Mouse (Mus musculus) adrenal gland, postnatal 36 days (tissue): ENCODE results near the gene Acot7. TPM values are rescaled to one million over a fixed set of nuclear protein-coding genes. Genes with fewer than 3 reads are reported as not detected.

ENCODE experiments used
- DNase-seq, 2 experiments: peaks; one replicate each; pipeline ENCODE4 v3.0.0; 2021; ENCODE audit warnings: mixed read lengths in 1 of 2
- total RNA-seq, 2 experiments: library from RNA; stranded (reverse); gene quantifications; 2 replicates each; pipeline ENCODE4 v1.2.3; 2021

Acot7 gene
- total RNA-seq, 2 experiments from 2014 or later: 37.1 to 53.6 TPM

DNA sequence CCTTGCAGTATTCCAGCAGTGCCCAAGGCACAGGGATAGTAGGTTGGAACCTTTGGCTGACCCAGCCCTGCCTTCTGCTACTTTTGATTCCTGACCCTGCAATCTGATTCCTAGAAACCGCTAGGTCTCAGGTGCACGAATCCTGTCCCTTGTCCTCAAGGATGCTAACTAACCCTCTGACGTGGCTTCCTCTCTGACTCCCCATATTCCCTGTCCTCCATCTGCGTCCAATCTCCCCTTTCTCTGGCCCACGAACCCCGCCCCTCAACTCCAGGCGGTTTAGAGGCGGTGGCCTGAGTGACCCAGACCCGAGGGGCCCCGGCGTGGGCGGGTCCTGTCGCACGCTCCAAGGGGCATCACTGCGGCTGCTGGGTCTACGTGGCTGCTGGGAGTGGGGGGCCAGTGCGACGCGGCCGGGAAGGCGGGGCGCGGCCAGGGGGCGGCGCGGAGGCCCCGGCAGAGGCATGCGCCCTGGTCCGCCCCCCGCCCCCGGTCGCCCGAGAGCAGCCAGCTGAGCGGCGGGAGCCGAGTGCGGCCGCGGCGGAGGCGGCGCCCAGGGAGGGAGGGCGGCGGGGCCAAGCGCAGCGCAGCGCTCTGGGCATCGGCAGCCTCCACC lies 95.8 kb downstream of the Acot7 start, which contains the start of gene Gpr153:
Gene Gpr153 (plus strand): TSS at position 612 of the 616 bp plus-strand sequence.
- peak; percentile 47 to 72 for DNase-seq

DNA sequence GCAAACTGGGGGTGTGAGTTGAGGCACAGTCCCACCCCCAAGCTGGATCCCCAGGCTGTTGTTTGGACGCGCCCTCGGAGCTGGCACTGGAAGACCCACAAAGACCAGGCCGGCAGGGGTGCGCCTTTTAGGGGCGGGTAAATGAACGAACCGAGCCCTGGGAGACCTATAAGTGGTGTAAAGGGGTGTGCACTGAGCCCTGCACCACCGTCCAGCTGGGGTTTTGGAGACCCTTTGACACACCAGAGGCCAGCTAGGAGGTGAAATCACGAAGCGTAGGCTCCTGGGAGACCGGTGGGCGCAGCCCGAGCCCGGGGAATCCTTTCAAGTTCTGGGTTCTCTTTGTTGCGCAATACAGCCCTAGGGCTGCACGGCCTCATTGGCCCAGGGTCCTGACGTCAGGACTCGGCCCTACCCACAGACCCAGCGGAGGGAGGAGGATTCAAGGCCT lies 96.8 kb downstream of the Acot7 start:
- no peak for DNase-seq

DNA sequence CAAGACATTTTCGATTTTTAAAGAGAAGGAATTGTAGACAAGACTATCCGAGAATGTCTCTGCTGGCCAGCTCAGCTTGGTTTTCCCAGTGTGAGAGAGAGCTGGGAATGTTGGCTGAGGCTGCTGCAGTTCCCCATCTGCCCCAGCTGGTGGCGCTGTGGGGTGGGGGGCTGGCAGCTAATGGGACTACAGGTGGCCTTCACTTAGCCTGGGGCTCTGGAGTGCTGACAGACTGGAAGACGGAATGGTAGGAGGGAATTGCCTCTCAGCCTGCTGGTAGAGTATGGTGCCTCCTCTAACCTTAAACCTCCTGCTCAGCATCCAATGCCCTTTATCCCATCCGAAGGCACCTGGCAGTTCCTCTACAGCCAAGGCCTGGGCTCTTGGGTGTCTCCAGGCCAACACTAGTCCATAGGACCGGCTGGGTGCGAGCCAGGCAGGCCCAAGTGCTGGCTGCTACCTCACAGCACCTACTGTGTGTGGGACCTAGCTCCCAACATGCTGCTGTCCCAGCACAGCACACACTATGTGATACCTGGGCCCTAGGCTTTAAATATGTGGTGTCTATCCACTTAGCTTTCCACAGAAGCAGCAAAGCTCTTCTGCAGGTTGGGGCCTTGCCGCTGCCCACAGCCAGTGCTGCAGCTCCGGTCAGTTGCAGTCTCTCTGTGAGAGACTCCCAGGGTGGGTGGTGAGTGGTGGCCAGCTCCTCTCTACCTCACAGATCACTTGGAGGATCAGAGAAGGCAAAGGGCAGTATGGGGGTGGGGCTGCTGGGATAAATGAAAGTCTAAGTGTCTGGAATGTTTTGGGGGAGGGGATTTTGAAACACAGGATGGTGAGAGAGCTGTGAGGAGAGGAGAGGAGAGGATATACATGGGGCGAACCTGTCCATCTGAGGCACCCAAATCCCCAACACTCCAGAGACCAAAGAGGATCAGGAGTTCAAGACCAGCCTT lies 98.7 kb downstream of the Acot7 start:
- peak in 1 of 2 experiments; percentile 49 for DNase-seq

DNA sequence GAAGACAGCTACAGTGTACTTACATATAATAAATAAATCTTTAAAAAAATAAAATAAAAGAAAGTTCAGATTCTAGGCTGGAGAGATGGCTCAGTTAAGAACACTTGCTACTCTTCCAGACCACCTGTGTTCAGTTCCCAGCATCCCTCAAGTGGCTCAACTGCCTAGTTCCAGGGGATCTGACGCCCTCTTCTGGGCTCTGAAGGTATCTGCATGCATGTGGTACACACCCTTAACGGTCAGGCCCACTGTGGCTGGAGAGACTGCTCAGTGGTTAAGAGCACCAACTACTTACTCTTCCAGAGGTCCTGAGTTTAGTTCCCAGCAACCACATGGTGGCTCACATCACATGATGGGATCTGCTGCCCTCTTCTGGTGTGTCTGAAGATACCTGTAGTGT lies 100.0 kb downstream of the Acot7 start:
- no peak for DNase-seq

DNA sequence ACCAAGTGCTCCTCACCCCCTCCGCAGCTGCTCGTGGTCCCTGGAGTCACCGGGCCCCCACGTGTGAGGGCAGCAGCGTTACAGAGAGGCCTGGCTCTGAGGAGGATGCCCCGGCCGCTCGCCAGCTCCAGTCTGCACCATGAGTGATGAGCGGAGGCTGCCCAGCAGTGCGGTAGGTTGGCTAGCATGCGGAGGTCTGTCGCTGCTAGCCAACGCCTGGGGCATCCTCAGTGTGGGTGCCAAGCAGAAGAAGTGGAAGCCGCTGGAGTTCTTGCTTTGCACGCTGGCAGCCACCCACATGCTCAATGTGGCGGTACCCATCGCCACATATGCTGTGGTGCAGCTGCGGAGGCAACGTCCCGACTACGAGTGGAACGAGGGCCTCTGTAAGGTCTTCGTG lies 101.1 kb downstream of the Acot7 start:
- no peak for DNase-seq

DNA sequence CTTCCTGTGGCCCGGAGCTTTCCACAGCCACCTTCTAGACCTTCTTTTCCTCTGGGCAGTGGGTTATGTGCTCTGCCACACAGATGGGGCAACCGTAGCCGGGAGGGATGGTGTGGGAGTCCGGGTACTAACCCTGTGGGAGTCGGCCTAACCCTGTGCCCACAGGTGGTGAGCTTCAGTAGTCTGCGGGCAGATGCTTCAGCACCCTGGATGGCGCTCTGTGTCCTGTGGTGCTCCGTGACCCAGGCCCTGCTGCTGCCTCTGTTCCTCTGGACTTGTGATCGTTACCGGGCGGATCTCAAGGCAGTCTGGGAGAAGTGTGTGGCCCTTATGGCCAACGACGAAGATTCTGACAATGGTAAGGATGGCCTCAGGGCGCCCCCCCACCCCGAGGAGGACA lies 103.7 kb downstream of the Acot7 start:
- no peak for DNase-seq

DNA sequence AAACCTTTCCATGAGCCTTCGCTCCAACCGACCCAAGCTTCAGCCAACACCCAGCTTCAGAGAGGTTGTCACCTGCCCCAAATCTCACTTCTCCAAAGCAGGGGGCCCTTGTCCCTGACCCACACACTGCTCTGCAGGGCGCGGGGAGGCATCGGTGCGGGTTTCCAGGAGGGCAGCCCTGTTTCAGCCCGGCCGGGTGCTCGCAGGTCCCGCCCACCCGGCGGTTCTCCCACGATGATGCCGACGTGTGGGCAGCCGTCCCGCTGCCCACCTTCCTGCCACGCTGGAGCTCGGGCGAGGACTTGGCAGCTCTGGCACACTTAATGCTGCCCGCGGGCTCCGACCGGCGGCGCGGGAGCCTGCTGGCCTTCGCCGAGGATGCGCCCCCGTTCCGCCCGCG lies 104.8 kb downstream of the Acot7 start:
- no peak for DNase-seq

DNA sequence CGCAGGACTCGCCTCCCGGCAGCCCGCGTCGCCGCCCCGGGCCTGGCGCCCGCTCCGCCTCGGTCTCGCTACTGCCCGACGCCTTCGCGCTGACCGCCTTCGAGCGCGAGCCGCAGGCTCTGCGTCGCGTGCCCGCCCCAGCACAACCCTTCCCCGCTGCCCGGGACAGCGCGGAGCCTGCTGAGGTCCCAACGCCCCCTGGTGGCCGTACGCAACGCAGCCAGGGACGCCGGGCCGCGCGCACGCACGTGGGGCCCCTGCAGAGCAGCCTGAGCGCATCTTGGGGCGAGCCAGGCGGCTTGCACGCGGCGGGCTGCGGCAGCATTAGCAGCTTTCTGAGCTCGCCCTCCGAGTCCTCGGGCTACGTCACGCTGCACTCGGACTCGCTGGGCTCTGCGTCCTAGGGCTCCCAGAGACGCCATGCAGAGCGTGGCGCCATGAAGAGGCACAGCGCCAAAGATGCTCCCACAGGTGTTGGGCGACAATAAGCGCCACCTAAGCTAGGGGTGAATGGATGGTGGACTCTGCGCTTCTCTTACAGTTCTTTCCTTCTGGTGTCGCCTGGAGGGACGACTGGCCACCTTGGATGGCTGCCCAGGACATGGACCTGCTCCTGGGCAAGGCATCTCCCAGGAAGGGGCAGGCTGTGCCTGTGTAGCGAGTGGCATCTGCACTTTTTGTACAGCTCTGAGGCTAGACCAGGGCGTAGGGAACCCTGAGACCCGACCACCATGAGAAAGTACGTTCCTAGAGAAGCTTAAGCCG lies 105.4 kb downstream of the Acot7 start:
- DNase-seq: peak; percentile 92 to 94

DNA sequence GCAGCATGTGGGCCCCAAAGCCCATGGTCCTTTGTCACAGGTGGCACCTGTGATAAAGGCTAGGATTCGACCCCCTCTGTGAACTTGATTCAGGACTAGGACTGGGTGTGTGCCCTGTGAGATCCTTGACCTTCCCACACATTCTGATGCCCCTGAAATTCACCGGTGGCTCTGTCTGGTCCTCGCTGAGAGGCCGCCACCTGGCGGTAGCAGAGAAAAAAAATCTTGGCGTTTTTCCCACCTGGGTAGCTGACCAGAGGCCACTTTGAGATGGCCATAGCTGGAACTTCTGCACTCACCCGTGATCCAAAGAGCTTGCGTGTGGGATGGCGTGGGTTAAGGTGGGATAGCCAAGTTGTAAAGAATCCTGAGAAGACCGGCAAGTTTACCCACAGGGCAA lies 107.6 kb downstream of the Acot7 start:
- DNase-seq: peak; percentile 64 to 73

DNA sequence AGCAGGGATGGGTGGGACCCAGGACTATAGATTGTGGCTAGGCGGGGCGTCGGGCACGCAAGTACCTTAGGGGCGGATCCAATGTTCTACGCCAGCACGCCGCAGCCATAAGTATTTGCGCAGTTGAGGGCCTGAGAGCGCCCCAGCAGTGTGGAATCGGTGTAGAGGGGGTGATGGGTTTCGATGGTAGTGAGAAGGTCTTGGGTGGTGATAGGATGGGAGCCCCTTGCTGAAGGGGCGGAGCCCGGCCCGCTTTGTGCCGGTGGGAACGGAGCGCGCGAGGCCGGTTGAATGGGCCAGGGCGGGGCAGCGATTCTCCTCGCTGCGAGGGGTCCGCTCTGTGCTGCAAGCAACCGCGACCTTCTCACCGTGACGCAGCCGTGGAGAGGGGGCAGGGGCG lies 108.2 kb downstream of the Acot7 start:
- DNase-seq: no peak

DNA sequence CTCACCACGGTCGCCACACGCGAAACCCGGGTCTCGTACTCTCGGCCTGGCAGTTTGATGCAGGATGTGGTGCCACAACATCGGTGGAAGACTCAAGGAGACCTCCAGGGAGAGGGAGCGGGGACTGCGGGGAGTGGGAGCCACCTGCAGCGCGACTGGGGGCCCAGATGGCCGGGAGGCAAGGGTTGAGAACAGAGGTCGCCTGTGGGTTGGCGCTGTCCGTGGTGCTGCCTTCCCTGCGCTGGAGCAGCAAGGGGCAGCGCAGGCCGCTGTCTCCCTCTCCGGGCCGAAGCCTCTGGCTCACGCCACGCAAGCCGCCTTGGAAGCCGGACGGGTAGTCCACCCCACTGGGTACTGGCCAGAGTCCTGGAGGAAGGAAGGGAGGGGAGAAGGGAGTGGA lies 109.0 kb downstream of the Acot7 start:
- peak; percentile 83 to 88 for DNase-seq

DNA sequence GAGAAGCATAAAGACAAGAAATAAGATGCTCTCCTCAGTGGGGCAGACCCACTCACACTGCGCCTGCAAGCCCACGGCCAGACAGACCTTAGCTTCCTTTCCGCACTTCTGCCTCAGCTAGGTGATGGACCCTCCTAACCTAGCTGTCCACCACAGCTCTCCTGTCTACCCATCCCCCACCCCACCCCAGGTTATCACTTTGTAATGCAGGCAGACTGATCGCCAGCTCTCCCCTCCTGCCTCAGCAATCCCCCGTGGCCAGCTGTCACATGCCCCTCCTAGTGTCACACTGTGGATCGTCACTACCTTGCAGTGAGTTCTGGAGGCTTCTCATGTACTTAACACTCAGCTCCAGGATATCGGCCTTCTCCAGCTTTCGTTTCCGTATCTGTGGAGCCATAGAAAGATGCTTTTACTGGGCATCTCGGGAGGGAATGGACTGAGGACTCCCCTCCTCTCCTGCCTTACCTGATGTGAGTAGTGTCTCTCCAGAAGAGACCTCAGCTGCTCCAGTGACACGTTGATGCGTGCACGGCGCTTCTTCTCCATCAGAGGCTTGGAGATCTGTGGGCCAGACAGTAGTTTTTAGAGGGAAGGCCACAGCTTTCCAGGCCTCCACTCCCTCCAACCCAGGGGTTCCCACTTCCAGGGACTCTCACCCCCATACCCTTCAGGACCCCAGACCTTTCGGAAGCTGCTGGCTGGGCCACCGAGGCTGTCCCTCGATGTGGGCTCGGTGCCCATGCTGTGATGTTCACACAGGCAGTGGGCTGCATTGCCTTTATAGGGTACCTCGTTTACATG lies 109.6 kb downstream of the Acot7 start:
- DNase-seq: no peak

DNA sequence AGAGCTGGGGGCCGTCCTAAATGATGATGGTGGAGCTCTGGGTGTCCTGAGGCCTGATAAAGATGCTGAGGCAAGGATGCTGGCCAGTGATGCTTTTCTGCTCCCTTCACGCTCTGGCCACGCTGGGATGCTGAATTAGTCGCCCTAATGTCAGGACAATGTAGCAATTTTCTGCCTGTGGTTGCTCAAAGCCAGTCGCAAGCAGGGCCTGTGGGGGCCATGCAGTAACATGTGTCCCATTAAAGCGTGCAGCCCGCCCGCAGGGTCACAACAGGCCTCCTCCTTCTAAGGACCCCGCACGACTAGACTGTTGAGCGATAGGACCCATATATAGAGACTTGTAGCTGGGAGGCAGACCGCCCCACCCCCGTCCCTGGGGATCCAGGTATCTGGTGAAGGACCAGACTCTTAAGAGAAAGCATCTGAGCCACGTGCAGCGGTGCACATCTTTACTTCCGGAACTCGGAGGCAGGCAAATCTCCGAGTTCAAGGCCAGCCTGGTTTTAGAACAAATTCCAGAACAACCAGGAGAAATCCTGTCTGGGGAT lies 110.5 kb downstream of the Acot7 start:
- DNase-seq: no peak

DNA sequence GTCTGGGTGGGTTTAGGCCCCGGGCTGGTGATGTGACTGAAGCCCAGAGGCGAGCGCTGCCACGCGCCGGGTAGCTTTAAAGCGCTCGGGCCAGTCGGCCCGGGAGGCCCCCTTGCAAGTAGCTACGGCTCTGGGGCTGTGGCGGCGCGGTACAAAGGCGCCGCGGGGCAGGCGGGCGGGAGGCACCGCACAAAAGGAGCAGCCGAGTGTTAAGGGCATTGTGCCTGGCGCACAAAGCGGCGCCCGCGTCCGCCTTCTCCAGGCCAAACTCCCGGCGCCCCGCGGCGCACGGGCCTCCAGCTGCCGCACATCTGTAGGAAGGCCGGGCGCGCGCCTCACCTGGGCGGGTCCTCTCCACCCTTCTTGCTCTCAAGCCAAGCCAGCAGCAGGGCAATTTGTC lies 112.5 kb downstream of the Acot7 start:
- no peak for DNase-seq

DNA sequence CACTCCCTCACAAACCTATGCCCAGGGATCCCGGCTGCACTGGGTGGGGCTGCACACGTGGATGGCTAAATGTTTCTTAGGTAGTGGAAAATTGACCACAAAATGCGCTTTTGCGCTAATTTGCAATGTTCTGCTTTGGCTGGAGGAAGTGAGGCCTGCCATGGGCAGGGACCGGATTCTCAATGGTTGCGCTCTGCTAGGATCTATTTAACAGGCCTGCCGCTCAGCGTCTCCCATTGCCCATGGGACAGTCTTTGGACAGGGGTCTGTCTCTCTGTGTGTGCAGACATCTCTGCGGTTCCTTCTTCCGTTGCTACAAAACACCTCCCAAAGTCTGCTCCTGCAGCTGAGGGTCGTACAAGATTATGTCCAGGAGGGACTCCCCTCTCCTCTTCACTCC lies 113.1 kb downstream of the Acot7 start:
- no peak for DNase-seq

DNA sequence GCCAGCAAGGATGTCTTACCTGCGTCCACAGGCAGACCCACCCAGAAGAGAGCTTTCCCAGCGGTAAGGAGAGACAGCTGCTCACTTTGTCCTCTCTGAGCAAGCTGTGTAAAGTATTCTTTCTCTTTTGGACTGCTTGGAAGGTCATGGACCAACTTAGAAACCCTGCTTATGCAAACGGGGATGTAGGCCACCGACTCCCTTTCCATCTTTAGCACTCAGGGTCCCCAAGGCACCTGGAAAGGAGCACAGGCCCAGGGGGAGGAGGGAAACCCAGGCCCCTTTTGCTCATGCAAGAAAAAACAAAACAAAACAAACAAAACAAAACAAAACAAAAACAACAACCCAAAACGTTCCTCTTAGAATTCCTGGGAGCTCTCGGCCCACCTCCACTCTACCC lies 113.6 kb downstream of the Acot7 start, which contains the start of gene Hes3:
Gene Hes3 (minus strand): TSS at position 101 of the 400 bp plus-strand sequence.
- DNase-seq: no peak

DNA sequence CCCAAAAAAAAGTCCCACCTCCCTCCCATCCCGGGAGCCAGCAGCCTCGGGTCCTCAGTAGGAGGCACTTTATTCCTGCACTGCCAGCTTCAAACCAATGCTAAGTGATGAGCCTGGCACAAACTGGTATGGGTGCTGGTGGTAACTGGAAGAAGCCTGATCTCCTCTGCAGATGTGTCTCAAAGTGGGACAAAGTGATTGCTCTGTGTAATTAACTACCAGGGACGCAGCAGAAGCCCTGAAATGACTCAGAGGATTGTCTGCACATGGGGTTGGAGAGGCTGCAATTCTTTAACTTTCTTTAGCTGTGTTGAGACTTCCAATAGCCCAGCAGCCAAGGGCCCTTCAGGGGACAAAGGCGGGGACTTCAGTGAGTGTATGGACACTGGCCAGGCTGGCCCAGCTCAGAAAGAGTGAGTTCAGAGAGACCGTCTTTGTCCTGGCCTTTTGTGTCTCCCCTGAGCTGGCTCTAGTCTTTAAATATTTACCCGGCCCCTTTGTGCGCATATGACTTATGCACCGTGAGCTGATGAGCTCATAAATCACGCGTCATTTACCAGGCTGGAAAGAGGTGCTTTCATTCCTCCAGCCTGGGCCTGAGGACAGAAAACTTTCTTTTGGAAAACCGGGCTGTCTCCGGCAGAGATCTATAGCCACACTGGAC lies 114.3 kb downstream of the Acot7 start:
- no peak for DNase-seq

DNA sequence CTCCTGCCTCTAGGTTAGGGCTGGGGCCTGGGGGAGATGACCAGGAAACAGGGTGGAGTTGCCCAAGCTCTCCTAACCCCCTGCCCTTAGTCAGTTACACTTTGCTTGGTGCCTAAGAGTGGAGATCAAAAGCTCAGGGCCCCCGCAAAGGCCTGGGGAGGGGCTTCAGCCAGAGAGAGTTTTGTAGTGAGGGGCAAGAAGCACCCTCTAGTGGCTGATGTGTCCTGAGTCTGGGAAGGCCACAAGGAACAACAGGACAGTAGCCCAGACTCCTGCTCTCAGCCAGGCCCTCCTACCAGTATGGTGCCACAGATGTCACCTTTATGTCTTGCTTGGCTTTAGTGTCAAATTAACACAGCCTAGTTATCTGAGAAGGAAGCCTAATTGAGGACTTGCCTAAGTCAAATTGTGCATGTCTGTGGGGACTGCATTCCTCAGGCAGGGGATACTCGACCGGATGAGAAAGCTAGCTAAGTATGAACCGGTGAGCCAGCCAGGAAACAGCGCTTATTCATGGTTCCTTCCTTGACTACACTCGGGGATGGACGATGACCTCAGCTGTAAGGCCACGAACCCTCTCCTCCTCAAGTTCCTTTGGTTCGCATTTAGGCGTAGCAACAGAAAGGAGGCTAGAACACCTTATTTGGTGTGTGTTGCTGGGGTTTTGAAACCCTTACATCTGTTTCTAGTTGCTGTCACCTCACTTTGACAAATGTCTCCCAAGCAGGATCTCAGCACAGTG lies 116.4 kb downstream of the Acot7 start:
- no peak for DNase-seq

DNA sequence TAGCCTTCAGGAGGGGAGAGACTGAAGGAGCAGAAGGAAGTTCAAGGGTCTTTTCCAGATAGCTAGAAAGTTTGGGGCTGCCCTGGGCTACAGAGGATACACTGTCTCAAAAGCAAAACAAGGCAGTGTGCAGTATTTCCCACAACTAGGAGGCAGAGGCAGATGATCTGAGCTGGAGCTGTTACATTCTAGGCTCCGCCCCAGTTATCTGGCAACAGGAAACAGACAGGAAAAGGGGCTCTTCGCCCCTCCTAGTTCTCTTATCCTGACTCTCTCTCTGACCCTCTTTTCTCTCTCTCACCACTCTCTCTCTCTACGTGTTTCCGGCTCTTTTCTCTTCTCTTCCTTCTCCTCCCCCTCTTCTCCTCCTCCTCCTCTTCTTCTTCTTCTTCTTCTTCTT lies 118.0 kb downstream of the Acot7 start:
- DNase-seq: no peak

DNA sequence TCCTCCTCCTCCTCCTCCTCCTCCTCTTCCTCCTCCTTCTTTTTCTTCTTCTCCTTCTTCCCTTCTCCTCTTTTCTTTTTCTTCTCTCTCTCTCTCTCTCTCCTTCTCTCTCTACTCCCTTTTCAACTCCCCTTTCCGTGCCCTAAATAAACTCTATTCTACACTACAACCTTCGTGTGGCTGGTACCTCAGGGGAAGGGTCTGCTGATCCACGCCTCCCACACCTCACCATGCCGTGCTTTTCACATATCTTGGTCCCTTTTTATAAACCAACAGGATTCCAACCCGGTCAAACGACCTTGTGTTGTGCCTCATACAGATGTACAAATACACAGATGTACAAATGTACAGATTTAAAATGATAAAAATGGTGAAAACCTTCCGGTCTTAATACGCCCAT lies 118.4 kb downstream of the Acot7 start:
- DNase-seq: no peak
